Mouse (Mus musculus) midbrain, embryonic 14.5 days (tissue): Measurements from ENCODE around the gene Npy1r. TPM values are rescaled to one million over a fixed set of nuclear protein-coding genes. Genes with fewer than 3 reads are reported as not detected.

Experiments
- ATAC-seq: fragments of 200-750 bp; cut with Nextera tagmentation; 2 replicates; pipeline ENCODE4 v1.8.0; 2017; ENCODE audit warnings: moderate number of reproducible peaks, moderate library complexity; ENCODE audit not compliant: low FRiP score, low TSS enrichment
- DNase-seq: peaks from one replicate; pipeline ENCODE4 v3.0.0-alpha.2; 2015
- H3K27ac ChIP-seq: fragments of 300-500 bp; sonication (generic); replicated peaks from 2 replicates; pipeline ENCODE4 v1.5.1; 2014; ENCODE audit warnings: mild to moderate bottlenecking, low read depth, low read length, moderate library complexity
- H3K27me3 ChIP-seq: fragments of 300-500 bp; sonication (generic); 2 replicates; pipeline ENCODE4 v1.6.1; 2014; ENCODE audit warnings: low read length, control low read depth, mixed read lengths; ENCODE audit not compliant: control insufficient read depth, insufficient read depth
- H3K36me3 ChIP-seq: fragments of 300-500 bp; sonication (generic); 2 replicates; pipeline ENCODE4 v1.6.1; 2014; ENCODE audit warnings: low read length, control low read depth; ENCODE audit not compliant: control insufficient read depth, insufficient read depth
- H3K4me1 ChIP-seq: fragments of 300-500 bp; sonication (generic); 2 replicates; pipeline ENCODE4 v1.6.1; 2014; ENCODE audit warnings: mild to moderate bottlenecking, antibody characterized with exemption, low read length, control low read depth; ENCODE audit not compliant: control insufficient read depth, insufficient read depth
- H3K4me2 ChIP-seq: fragments of 300-500 bp; sonication (generic); 2 replicates; pipeline ENCODE4 v1.6.1; 2014; ENCODE audit warnings: mild to moderate bottlenecking, low read length, moderate library complexity
- H3K4me3 ChIP-seq: fragments of 300-500 bp; sonication (generic); replicated peaks from 2 replicates; pipeline ENCODE4 v1.5.1; 2014; ENCODE audit warnings: low read depth, low read length
- H3K9ac ChIP-seq: fragments of 300-500 bp; sonication (generic); replicated peaks from 2 replicates; pipeline ENCODE4 v1.6.1; 2014; ENCODE audit warnings: mild to moderate bottlenecking, low read length, moderate library complexity
- H3K9me3 ChIP-seq: fragments of 300-500 bp; sonication (generic); 2 replicates; pipeline ENCODE4 v1.6.1; 2016; ENCODE audit warnings: low read length, control low read depth, mixed read lengths; ENCODE audit not compliant: control insufficient read depth
- WGBS: fragments of 180-500 bp; shearing (Covaris S2); extraction: QIAGEN DNeasy Blood & Tissue Kit; methylation state at CpG from one replicate; pipeline ENCODE4 v1.1.7; 2014; 5-methylcytosine and 5-hydroxymethylcytosine counted together
- polyA plus RNA-seq: library from polyadenylated mRNA; unstranded; fragments of >200 nt; fragmentation: Nextera tagmentation; extraction: Ambion mirVana; gene quantifications from 2 replicates; pipeline ENCODE4 v1.2.1, GENCODE M21; 2014

Gene Npy1r
- polyA plus RNA-seq, result 2.0 and 4.5 TPM in 2 replicates

DNA sequence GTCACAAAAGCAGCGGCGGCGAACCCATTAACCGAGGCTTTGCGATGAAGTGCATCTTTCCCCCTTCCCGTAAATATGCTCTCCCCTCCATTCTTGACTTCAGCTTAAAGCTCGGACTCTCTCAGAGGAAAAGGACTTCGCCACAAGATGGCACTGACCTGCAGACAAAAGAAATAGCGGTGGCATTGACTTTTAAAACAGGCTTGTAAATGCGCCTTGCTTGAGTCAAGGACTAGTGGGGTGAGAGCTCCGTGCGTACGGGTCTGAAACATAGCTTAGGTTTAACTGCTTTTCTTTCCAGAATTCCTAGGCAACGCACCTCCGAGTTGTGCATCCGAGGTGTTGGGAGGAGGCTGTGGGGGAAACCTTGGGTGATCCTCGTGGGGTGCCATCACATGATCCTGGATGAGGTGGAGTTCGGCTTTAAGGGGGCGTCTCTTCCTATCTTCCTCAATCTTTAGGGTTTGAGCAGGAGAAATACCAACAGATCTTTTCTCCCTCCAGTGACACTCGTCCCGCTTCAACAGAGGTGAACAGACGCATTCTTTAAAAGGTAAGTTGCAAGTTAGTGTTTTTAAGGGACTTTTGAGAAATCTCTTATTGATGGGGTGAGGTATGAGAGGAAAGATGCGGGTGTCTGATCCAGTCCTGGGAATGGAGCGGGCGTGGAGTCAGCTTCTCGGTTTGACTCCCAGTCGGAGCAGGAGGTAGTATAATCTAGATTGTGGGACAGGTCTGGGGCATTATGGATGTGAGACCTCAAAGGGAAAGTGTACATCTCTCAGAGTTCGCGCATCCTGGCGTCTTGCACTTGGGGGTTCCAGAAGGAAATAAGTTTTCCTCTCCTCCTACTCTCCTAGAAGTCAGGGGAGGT lies at the start of gene Npy1r:
Gene Npy1r, plus strand, starts transcription at position 223 of the 874 bp plus-strand sequence.
- ATAC-seq (peak; percentile 68), DNase-seq (peak; percentile 85)
- Histone ChIP-seq H3K36me3 (no peaks in the 10 kb centered on the region), H3K4me3 (peak within 1 kb of the TSS; percentile 40), H3K9ac (peak within 1 kb of the TSS; percentile 48), H3K27me3 (peaks cover 12% of the 10 kb centered on the region), H3K9me3 (no peaks in the 10 kb centered on the region), H3K4me1 (peaks cover 7% of the 10 kb centered on the region; the same call in 1 of the 2 replicates), H3K27ac (no peak within 1 kb of the TSS), H3K4me2 (peak within 1 kb of the TSS; percentile 72)
- under 1% methylated on average over 30 of the region's 30 CpGs for WGBS

GRCm38 (mm10) chr8:66681261-66681660 lies 15.7 kb upstream of the Npy1r start:
- 89% methylated on average over 2 of the region's 2 CpGs for WGBS
- H3K27me3 ChIP-seq, result 0 out of 2 replicates have a peak, but pooled peaks cover 3% of the 10 kb centered on the region
- H3K9ac ChIP-seq, result no peak overlapping the region
- no peaks in the 10 kb centered on the region for H3K4me1 ChIP-seq
- no peak overlapping the region for H3K27ac ChIP-seq
- DNase-seq (no peak), ATAC-seq (no peak)
- H3K36me3 ChIP-seq, result no peaks in the 10 kb centered on the region
- H3K4me2 ChIP-seq, result no peak overlapping the region
- no peak overlapping the region for H3K4me3 ChIP-seq
- H3K9me3 ChIP-seq, result no peaks in the 10 kb centered on the region

DNA sequence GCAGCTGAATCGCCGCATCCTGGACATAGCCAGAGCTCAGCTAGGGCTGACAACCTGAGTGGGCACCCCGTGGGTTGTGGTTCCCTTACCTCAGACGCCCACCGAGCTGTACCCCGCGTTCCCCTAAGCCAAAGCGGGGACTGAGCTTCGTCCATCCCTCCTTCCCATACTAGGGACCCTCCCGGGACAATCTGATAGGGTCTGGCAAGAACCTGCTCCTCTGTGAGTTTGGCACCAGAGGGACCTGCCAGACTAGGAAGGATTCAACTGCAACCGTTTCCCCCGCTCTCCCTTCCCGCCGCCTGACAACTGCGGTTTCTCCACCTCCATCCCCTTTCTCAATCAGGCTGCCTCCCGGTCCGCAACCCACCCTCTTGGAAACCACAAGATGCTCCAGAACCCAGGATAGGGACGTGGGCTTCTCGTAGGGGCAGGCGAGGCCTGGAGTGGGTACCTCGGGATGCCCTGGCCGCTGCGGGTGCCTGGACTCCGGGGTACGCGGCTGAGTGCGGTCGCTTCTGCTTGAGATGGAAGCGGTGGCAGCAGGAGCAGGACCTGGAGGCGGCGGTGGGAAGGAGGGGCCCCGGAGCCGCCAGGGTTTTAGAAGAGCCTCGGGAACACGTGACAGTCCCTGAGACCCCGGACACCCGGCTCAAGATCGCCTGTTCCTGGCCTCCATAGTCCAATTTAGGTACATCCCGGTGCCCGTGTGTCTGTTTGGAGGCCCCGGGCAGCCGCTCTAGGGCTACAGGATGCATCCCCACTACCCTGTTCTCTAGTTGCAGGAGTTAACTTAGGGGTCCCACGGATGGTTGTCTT lies 9.3 kb upstream of the Npy1r start, which contains the start of gene Npy5r:
Gene Npy5r, minus strand, starts transcription at position 618 of the 819 bp plus-strand sequence.
- peak; percentile 78 for ATAC-seq
- 1% methylated on average over 43 of the region's 43 CpGs for WGBS
- Histone ChIP-seq H3K9me3 (no peaks in the 10 kb centered on the region), H3K4me2 (peak within 1 kb of the TSS; percentile 96), H3K4me1 (peaks cover 14% of the 10 kb centered on the region), H3K36me3 (no peaks in the 10 kb centered on the region), H3K9ac (peak within 1 kb of the TSS; percentile 69), H3K27me3 (0 out of 2 replicates have a peak, but pooled peaks cover 3% of the 10 kb centered on the region), H3K4me3 (peak within 1 kb of the TSS; percentile 56), H3K27ac (no peak within 1 kb of the TSS; the same call in 1 of the 2 replicates)
- peak; percentile 64 for DNase-seq

DNA sequence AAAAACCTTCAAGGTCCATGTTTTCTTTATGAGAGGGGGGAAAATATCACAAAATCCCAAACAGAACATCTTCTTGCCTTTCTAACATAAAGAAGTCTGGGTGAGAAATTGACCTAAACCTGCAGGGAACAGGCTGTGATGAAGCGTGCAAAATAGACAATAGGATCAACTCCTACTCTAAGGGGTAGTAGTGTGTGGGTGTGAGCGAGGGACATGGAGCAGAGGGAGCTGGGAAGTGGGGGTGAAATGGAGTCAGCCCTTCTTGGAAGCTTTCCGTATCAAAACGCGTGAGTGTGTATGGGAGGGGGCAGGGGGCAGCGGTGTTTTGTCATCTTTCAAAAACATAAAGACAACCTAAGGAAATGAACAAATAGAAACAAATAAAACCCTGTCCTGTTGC lies 8.6 kb upstream of the Npy1r start:
- no peaks in the 10 kb centered on the region for H3K36me3 ChIP-seq
- ATAC-seq, result no peak
- H3K9ac ChIP-seq, result peak overlapping the region; percentile 69; the same call in 1 of the 2 replicates
- H3K27me3 ChIP-seq, result 0 out of 2 replicates have a peak, but pooled peaks cover 3% of the 10 kb centered on the region
- H3K4me1 ChIP-seq, result peaks cover 14% of the 10 kb centered on the region
- H3K4me2 ChIP-seq, result peak overlapping the region; percentile 96
- 20% methylated on average over 6 of the region's 6 CpGs for WGBS
- H3K4me3 ChIP-seq, result peak overlapping the region; percentile 56
- DNase-seq, result no peak
- no peaks in the 10 kb centered on the region for H3K9me3 ChIP-seq
- H3K27ac ChIP-seq, result no peak overlapping the region

- DNase-seq (peak; percentile 5), ATAC-seq (no peak)
- no peaks in the 10 kb centered on the region for H3K36me3 ChIP-seq
- H3K9me3 ChIP-seq, result no peaks in the 10 kb centered on the region
- H3K9ac ChIP-seq, result no peak overlapping the region
- 48% methylated on average over 4 of the region's 4 CpGs for WGBS
- peak overlapping the region; percentile 96 for H3K4me2 ChIP-seq
- H3K27ac ChIP-seq, result no peak overlapping the region
- H3K4me1 ChIP-seq, result peaks cover 14% of the 10 kb centered on the region
- H3K4me3 ChIP-seq, result no peak overlapping the region
- H3K27me3 ChIP-seq, result 0 out of 2 replicates have a peak, but pooled peaks cover 3% of the 10 kb centered on the region
Observed at GRCm38 (mm10) chr8:66688799-66689198, 8.2 kb upstream of the Npy1r start.

DNA sequence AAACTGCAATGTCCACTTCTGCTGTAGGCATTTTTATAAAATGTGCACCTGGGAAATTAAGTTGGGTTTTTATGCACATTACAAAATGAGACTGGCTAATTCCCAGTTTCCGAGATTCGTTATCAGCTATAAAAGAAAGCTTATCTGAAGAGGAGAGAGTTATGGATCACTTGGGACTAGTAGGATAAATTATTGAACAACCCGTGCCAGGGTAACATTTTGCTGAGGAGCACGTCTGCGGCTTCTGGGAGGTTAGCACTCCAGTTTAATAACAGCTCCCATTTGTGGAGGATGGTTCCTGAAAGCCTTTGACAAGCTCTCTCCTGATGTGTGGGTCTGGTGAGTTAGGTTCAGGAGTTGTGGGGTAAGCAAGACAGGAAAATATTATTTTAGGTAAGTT lies 6.6 kb upstream of the Npy1r start:
- no peak for ATAC-seq

DNA sequence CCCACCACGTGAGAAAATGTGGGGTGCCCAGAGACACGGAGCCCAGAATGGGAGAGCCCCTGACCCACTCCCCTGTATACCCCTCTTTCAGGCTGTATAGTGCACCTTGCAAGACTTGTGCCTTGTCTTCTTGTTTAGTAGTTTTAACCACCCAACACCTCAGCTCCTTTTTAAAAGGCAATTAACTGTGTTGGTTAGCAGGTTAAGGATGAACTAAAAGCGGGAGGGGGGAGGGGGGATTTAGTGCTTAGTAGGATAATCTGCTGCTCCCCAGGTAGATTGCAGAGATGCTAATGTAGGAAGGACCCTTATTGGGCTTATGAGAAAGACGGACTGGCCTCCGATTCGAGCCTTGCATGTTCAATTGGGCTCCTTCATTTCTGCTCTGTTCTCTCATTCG lies 1.0 kb downstream of the Npy1r start:
- Histone ChIP-seq H3K9ac (no peak overlapping the region; the same call in 1 of the 2 replicates), H3K27me3 (peaks cover 12% of the 10 kb centered on the region), H3K4me2 (peak overlapping the region; percentile 72), H3K9me3 (no peaks in the 10 kb centered on the region), H3K36me3 (no peaks in the 10 kb centered on the region), H3K4me3 (peak overlapping the region; percentile 40), H3K27ac (no peak overlapping the region), H3K4me1 (peaks cover 7% of the 10 kb centered on the region; the same call in 1 of the 2 replicates)
- ATAC-seq, result no peak
- 3% methylated on average over 7 of the region's 7 CpGs for WGBS
- DNase-seq, result peak; percentile 24

More for the DNA sequence above, 6.6 kb upstream of the Npy1r start:
- no peak overlapping the region for H3K9ac ChIP-seq
- peaks cover 14% of the 10 kb centered on the region for H3K4me1 ChIP-seq
- 58% methylated on average over 5 of the region's 5 CpGs for WGBS
- H3K4me3 ChIP-seq, result no peak overlapping the region
- no peak overlapping the region for H3K4me2 ChIP-seq
- no peaks in the 10 kb centered on the region for H3K36me3 ChIP-seq
- H3K9me3 ChIP-seq, result no peaks in the 10 kb centered on the region
- H3K27me3 ChIP-seq, result 0 out of 2 replicates have a peak, but pooled peaks cover 3% of the 10 kb centered on the region
- H3K27ac ChIP-seq, result no peak overlapping the region
- DNase-seq, result peak; percentile 7

DNA sequence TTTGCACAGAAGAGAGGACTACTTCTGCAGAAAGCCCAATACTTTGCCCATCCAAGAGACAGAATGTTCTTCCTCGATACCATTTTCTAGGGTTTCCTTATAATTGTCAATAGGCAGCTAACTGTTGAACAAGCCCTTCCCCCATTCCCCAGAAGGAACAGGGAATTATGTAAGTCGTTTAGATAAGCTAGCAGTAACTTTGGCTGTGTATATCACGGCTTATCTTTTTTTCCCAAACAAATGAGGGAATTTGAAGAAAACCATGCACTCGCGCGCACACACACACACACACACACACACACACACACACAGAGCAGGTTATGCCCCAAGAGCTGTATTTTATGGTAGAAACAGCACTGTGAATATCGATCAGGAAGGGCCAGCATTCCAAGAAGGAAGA lies 1.8 kb downstream of the Npy1r start:
- H3K36me3 ChIP-seq, result no peaks in the 10 kb centered on the region
- no peaks in the 10 kb centered on the region for H3K9me3 ChIP-seq
- no peak for ATAC-seq
- 78% methylated on average over 7 of the region's 7 CpGs for WGBS
- no peak overlapping the region for H3K9ac ChIP-seq
- H3K4me2 ChIP-seq, result peak overlapping the region; percentile 72; the same call in 1 of the 2 replicates
- peaks cover 12% of the 10 kb centered on the region for H3K27me3 ChIP-seq
- peaks cover 7% of the 10 kb centered on the region; the same call in 1 of the 2 replicates for H3K4me1 ChIP-seq
- DNase-seq, result no peak
- H3K27ac ChIP-seq, result no peak overlapping the region
- peak overlapping the region; percentile 40; the same call in 1 of the 2 replicates for H3K4me3 ChIP-seq
